In genomic region chr8:70773410-70773809, GRCm38 (mm10) we compare ENCODE assay signal across 9 mouse cellular contexts. TPM values are rescaled to one million over a fixed set of nuclear protein-coding genes. Genes with fewer than 3 reads are reported as not detected.
A peak's percentile ranks its signal among the peaks of the same experiment; 100 is the strongest.
DNase-seq lines count a peak whose midpoint lies in the region; ATAC-seq and TF ChIP-seq lines count a peak whose summit lies in the region.
"Had no signal": no experiment of that assay in that cellular context is flagged by ENCODE, and none has a peak within 500 bp of the region (broad histone marks: within the 10 kb centered on the region; RNA-seq: fewer than 3 reads in every experiment).

No protein-coding gene starts in this region.

- H3K27me3 ChIP-seq in limb, embryonic 12.5 days = no peaks in the 10 kb centered on the region
- no peaks in the 10 kb centered on the region for H3K27me3 ChIP-seq in limb, embryonic 10.5 days (ENCODE audit: low read depth, poor library complexity, severe bottlenecking)
- no peaks in the 10 kb centered on the region for H3K27me3 ChIP-seq in forebrain, embryonic 16.5 days (replicated peaks; ENCODE audit: control insufficient read depth, insufficient read depth, low read length)
- no peaks in the 10 kb centered on the region for H3K27me3 ChIP-seq in myocyte (ENCODE audit: control insufficient read depth, insufficient read depth, insufficient read length)

- 0 out of 2 replicates have a peak overlapping the region, but pooled peaks have one; percentile 37 for H3K27ac ChIP-seq in limb, embryonic 12.5 days
- no peak overlapping the region for H3K27ac ChIP-seq in limb, embryonic 10.5 days
- H3K27ac ChIP-seq in forebrain, embryonic 16.5 days (ENCODE audit: low read length) = peak overlapping the region; percentile 56; the same call in 1 of the 2 replicates

- no peak for ATAC-seq in limb, embryonic 12.5 days (ENCODE audit: insufficient number of reproducible peaks, insufficient read depth, low FRiP score, low TSS enrichment, low read depth)
- ATAC-seq in forebrain, embryonic 16.5 days = no peak
- no peak for ATAC-seq in CD4-positive, CD25-positive, alpha-beta regulatory T cell, adult 4 months
- no peak for ATAC-seq in monocyte, adult 5-6 weeks (replicated peaks; ENCODE audit: insufficient number of reproducible peaks, low FRiP score, low TSS enrichment, poor library complexity, severe bottlenecking)

- no peaks in the 10 kb centered on the region for H3K9me3 ChIP-seq in limb, embryonic 12.5 days
- H3K9me3 ChIP-seq in limb, embryonic 10.5 days (replicated peaks) = no peaks in the 10 kb centered on the region
- no peaks in the 10 kb centered on the region for H3K9me3 ChIP-seq in forebrain, embryonic 16.5 days (ENCODE audit: control insufficient read depth, low read length)

- TF ChIP-seq POLR2A in myocyte (IDR thresholded peaks at IDR 0.05; ENCODE audit: insufficient read length, low read depth) = no peak

- no peak for DNase-seq in limb, embryonic 10.5 days (ENCODE audit: low spot score)
- peak; percentile 87 for DNase-seq in cerebellum, adult 9-11 months

- H3K4me3 ChIP-seq in limb, embryonic 12.5 days (replicated peaks) = no peak overlapping the region
- no peak overlapping the region for H3K4me3 ChIP-seq in limb, embryonic 10.5 days
- no peak overlapping the region; the same call in 1 of the 2 replicates for H3K4me3 ChIP-seq in forebrain, embryonic 16.5 days (replicated peaks; ENCODE audit: low read length)
- peak overlapping the region; percentile 92 for H3K4me3 ChIP-seq in myocyte

- H3K36me3 ChIP-seq in limb, embryonic 12.5 days = peaks cover 71% of the 10 kb centered on the region
- H3K36me3 ChIP-seq in limb, embryonic 10.5 days = peaks cover 73% of the 10 kb centered on the region
- peaks cover 29% of the 10 kb centered on the region for H3K36me3 ChIP-seq in forebrain, embryonic 16.5 days (ENCODE audit: control insufficient read depth, insufficient read depth)
- H3K36me3 ChIP-seq in myocyte (ENCODE audit: control insufficient read depth, insufficient read depth) = peaks cover 6% of the 10 kb centered on the region

- H3ac ChIP-seq in myocyte (ENCODE audit: control insufficient read depth, insufficient read length) = no peak overlapping the region

- peaks cover 43% of the 10 kb centered on the region for H3K4me1 ChIP-seq in limb, embryonic 12.5 days (replicated peaks)
- H3K4me1 ChIP-seq in limb, embryonic 10.5 days = peaks cover 44% of the 10 kb centered on the region
- H3K4me1 ChIP-seq in forebrain, embryonic 16.5 days (replicated peaks; ENCODE audit: control insufficient read depth, insufficient read depth, low read length) = peaks cover 46% of the 10 kb centered on the region

- H3K79me2 ChIP-seq in myocyte (ENCODE audit: control insufficient read depth, insufficient read depth) = peaks cover 20% of the 10 kb centered on the region

- 0 out of 2 replicates have a peak overlapping the region, but pooled peaks have one; percentile 13 for H3K4me2 ChIP-seq in limb, embryonic 12.5 days
- H3K4me2 ChIP-seq in forebrain, embryonic 16.5 days (ENCODE audit: low read length) = peak overlapping the region; percentile 20
- peak overlapping the region; percentile 87 for H3K4me2 ChIP-seq in myocyte (ENCODE audit: low read depth)

- peak overlapping the region; percentile 96 for H3K9ac ChIP-seq in limb, embryonic 12.5 days (replicated peaks)
- peak overlapping the region; percentile 34 for H3K9ac ChIP-seq in forebrain, embryonic 16.5 days (replicated peaks; ENCODE audit: low read depth, low read length)

- 81% methylated on average over 5 of the region's 5 CpGs for WGBS in limb, embryonic 12.5 days
- 83% methylated on average over 5 of the region's 5 CpGs for WGBS in limb, embryonic 10.5 days
- WGBS in forebrain, embryonic 16.5 days = 52% methylated on average over 5 of the region's 5 CpGs

TF ChIP-seq in myocyte, 11 proteins besides CTCF, POLR2A, EP300 and RAD21:
- TF ChIP-seq MYOD1 (IDR thresholded peaks at IDR 0.05; ENCODE audit: control insufficient read depth in 1 of 3, insufficient read length in 2 of 3, low read depth in 2 of 3) (peak in 2 of 3 experiments; percentile 28 to 51), REST (IDR thresholded peaks at IDR 0.05; ENCODE audit: insufficient read depth, insufficient read length) (no peak), MYOG (IDR thresholded peaks at IDR 0.05; ENCODE audit: control insufficient read depth in 1 of 3, insufficient read depth in 1 of 3, insufficient read length in 2 of 3, low read depth in 2 of 3) (peak in 2 of 3 experiments; percentile 46 to 76)
TF ChIP-seq in myocyte: peak in this region for 2.

RNA-seq across cellular contexts. Expression of gene Pik3r2, which starts 3.1 kb away (rescaled TPM):
- polyA plus RNA-seq in limb, embryonic 12.5 days (2016; fragmentation: Nextera tagmentation; extraction: Ambion mirVana) = 80.2 and 80.6 TPM in 2 replicates
- polyA plus RNA-seq in limb, embryonic 10.5 days (2016; fragmentation: Nextera tagmentation; extraction: Ambion mirVana) = 92.7 and 100 TPM in 2 replicates
- 145 and 149 TPM in 2 replicates for polyA plus RNA-seq in forebrain, embryonic 16.5 days (2015; fragmentation: Nextera tagmentation; extraction: Ambion mirVana)
- polyA plus RNA-seq in myocyte (2012; fragmentation: generic; extraction: Trizol) = 130 TPM
- 1 to 10 TPM; 4.3 to 4.5 TPM for polyA plus RNA-seq in CD4-positive, CD25-positive, alpha-beta regulatory T cell, adult 4 months (2017; shearing (Covaris generic))
- 5.5 to 12.7 TPM (median 10.3 TPM) in 3 replicates for total RNA-seq in monocyte, adult 5-6 weeks (2017)

RNA-seq across cellular contexts. Expression of gene Mpv17l2, which starts 12.7 kb away (rescaled TPM):
- polyA plus RNA-seq in limb, embryonic 12.5 days (2016; fragmentation: Nextera tagmentation; extraction: Ambion mirVana) = 25.8 and 29.0 TPM in 2 replicates
- 25.2 and 29.9 TPM in 2 replicates for polyA plus RNA-seq in limb, embryonic 10.5 days (2016; fragmentation: Nextera tagmentation; extraction: Ambion mirVana)
- polyA plus RNA-seq in forebrain, embryonic 16.5 days (2015; fragmentation: Nextera tagmentation; extraction: Ambion mirVana) = 49.3 and 49.8 TPM in 2 replicates
- 73.0 TPM for polyA plus RNA-seq in myocyte (2012; fragmentation: generic; extraction: Trizol)
- polyA plus RNA-seq in CD4-positive, CD25-positive, alpha-beta regulatory T cell, adult 4 months (2017; shearing (Covaris generic)) = 10 to 100 TPM; 30.2 to 39.2 TPM
- 2.0 to 11.3 TPM (median 4.8 TPM) in 3 replicates for total RNA-seq in monocyte, adult 5-6 weeks (2017)

RNA-seq across cellular contexts. Expression of gene Rab3a, which starts 18.9 kb away (rescaled TPM):
- 13.7 and 13.8 TPM in 2 replicates for polyA plus RNA-seq in limb, embryonic 12.5 days (2016; fragmentation: Nextera tagmentation; extraction: Ambion mirVana)
- polyA plus RNA-seq in limb, embryonic 10.5 days (2016; fragmentation: Nextera tagmentation; extraction: Ambion mirVana) = 7.1 and 10.8 TPM in 2 replicates
- polyA plus RNA-seq in forebrain, embryonic 16.5 days (2015; fragmentation: Nextera tagmentation; extraction: Ambion mirVana) = 350 and 395 TPM in 2 replicates
- polyA plus RNA-seq in myocyte (2012; fragmentation: generic; extraction: Trizol) = 34.9 TPM
- polyA plus RNA-seq in CD4-positive, CD25-positive, alpha-beta regulatory T cell, adult 4 months (2017; shearing (Covaris generic)) = 1 to 10 TPM; 7.5 to 9.6 TPM
- total RNA-seq in monocyte, adult 5-6 weeks (2017) = 0.85 to 5.4 TPM (median 2.5 TPM) in 3 replicates

RNA-seq across cellular contexts. Expression of gene Mast3, which starts 31.4 kb away (rescaled TPM):
- 13.2 and 14.5 TPM in 2 replicates for polyA plus RNA-seq in limb, embryonic 12.5 days (2016; fragmentation: Nextera tagmentation; extraction: Ambion mirVana)
- polyA plus RNA-seq in limb, embryonic 10.5 days (2016; fragmentation: Nextera tagmentation; extraction: Ambion mirVana) = 12.7 and 17.1 TPM in 2 replicates
- 22.5 and 30.8 TPM in 2 replicates for polyA plus RNA-seq in forebrain, embryonic 16.5 days (2015; fragmentation: Nextera tagmentation; extraction: Ambion mirVana)
- polyA plus RNA-seq in myocyte (2012; fragmentation: generic; extraction: Trizol) = 31.7 TPM
- polyA plus RNA-seq in CD4-positive, CD25-positive, alpha-beta regulatory T cell, adult 4 months (2017; shearing (Covaris generic)) = 10 to 100 TPM; 15.1 to 17.5 TPM
- total RNA-seq in monocyte, adult 5-6 weeks (2017) = 9.6 to 28.2 TPM (median 11.6 TPM) in 3 replicates

RNA-seq across cellular contexts. Expression of gene Il12rb1, which starts 34.8 kb away (rescaled TPM):
- not detected in 2 replicates for polyA plus RNA-seq in limb, embryonic 12.5 days (2016; fragmentation: Nextera tagmentation; extraction: Ambion mirVana)
- polyA plus RNA-seq in limb, embryonic 10.5 days (2016; fragmentation: Nextera tagmentation; extraction: Ambion mirVana) = not detected in 2 replicates
- 0.08 and 0.09 TPM in 2 replicates for polyA plus RNA-seq in forebrain, embryonic 16.5 days (2015; fragmentation: Nextera tagmentation; extraction: Ambion mirVana)
- polyA plus RNA-seq in myocyte (2012; fragmentation: generic; extraction: Trizol) = 6.5 TPM
- 10 to 100 TPM; 13.7 to 24.7 TPM for polyA plus RNA-seq in CD4-positive, CD25-positive, alpha-beta regulatory T cell, adult 4 months (2017; shearing (Covaris generic))
- total RNA-seq in monocyte, adult 5-6 weeks (2017) = 2.7 to 11.0 TPM (median 7.9 TPM) in 3 replicates
- total RNA-seq: gastrocnemius, adult 8-10 months had no signal
- polyA plus RNA-seq: neural tube, embryonic 11.5 days had no signal

Comparison
In these comparisons a context has a peak if more than half of its experiments do, and no peak if none do; other contexts are left out.
1. H3K4me2 ChIP-seq: peak in every context shown above with its lines; median percentile 87 in myocyte; 20 in forebrain, embryonic 16.5 days; 13 in limb, embryonic 12.5 days.
2. RNA of gene Pik3r2, which starts 3.1 kb away (polyA plus RNA-seq): 145 to 149 TPM in forebrain, embryonic 16.5 days, 130 TPM in myocyte (single experiment), 92.7 to 100 TPM in limb, embryonic 10.5 days and 80.2 to 80.6 TPM in limb, embryonic 12.5 days; 4.3 to 4.5 TPM in CD4-positive, CD25-positive, alpha-beta regulatory T cell, adult 4 months; every median in the first group is over 10 times any median in the second.